Mouse (Mus musculus) spleen, adult 2 months (tissue): ENCODE data around the gene Marc2.

Experiments used
- CTCF ChIP-seq: fragments of 200-500 bp; IDR thresholded peaks from 2 replicates; pipeline ENCODE4 v1.5.1; 2011; ENCODE audit warnings: mild to moderate bottlenecking, inconsistent platforms; ENCODE audit not compliant: insufficient read depth, insufficient read length, insufficient replicate concordance; ENCODE audit errors: extremely low read depth
- POLR2A ChIP-seq: fragments of 200-500 bp; IDR thresholded peaks from 2 replicates; pipeline ENCODE4 v1.6.1; 2011; ENCODE audit warnings: low read depth, low read length, inconsistent platforms

- no peak for TF ChIP-seq CTCF
- no peak for TF ChIP-seq POLR2A
These were observed 71.0 kb downstream of the Marc2 start for GRCm38 (mm10) chr1:184775289-184775688.
